ENCODE assay signal across 8 mouse cellular contexts in the genomic region with DNA sequence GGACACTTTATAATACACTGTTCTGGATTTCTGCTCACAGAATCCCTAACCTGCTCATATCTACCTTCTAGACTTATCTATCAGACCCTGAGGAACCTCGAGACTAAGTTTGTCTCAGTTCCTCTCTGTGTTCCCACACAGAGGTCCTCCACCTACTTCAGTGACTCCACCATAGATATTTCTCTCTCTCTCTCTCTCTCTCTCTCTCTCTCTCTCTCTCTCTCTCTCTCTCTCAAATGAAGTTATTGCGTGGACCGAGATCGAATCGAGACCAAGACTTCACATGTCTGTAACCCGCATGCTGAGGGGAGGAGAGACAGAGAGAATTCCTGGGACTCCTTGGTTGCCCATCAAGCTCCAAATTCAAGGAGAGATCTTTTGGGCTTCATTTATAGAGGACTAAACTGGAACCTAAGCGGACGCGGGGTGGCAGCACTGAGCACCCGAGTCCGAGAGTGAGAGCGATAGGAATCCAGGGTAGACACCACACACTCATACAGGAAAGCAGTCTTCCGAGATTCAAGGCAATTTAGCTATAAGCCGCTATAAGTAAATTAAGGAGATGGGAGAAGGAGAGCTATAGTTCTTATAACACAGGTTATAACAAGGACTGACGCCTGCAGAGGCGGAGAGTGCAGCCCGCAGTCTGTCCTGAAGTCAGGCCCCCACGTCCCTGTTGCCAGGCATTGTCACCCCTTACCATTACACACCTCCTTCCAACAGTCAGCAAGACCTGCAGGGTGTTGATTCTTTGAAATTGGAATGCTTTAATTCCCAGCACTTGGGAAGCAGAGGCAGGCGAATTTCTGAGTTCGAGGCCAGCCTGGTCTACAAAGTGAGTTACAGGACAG. TPM values are rescaled to one million over a fixed set of nuclear protein-coding genes. Genes with fewer than 3 reads are reported as not detected.
DNase-seq lines count a peak whose midpoint lies in the region; ATAC-seq lines count a peak whose summit lies in the region.

No protein-coding gene starts in this region.

- peak; percentile 50; the same call in 1 of the 2 replicates for ATAC-seq in hindbrain, embryonic 11.5 days (ENCODE audit: low FRiP score)

- H3K4me2 ChIP-seq in hindbrain, embryonic 11.5 days (replicated peaks; ENCODE audit: low read depth, low read length): peak overlapping the region; percentile 36

- no peaks in the 10 kb centered on the region for H3K9me3 ChIP-seq in hindbrain, embryonic 11.5 days (ENCODE audit: control insufficient read depth, low read length)

- no peak overlapping the region for H3K4me3 ChIP-seq in hindbrain, embryonic 11.5 days (ENCODE audit: low read depth, low read length)

- no peaks in the 10 kb centered on the region for H3K27me3 ChIP-seq in hindbrain, embryonic 11.5 days (ENCODE audit: control insufficient read depth, insufficient read depth, low read length)

- 18% methylated on average over 20 of the region's 20 CpGs for WGBS in hindbrain, embryonic 11.5 days

- no peaks in the 10 kb centered on the region for H3K4me1 ChIP-seq in hindbrain, embryonic 11.5 days (replicated peaks; ENCODE audit: control insufficient read depth, insufficient read depth, low read length)

- DNase-seq in MN1 (ENCODE audit: low spot score): peak; percentile 94
- DNase-seq in cerebellum, adult 9-11 months: peak; percentile 77
- peak; percentile 54 to 94 for DNase-seq in frontal cortex, adult 2 months (ENCODE audit: extremely low spot score in 1 of 2, low spot score in 1 of 2)
- peak; percentile 93 for DNase-seq in hindbrain, embryonic 11.5 days (ENCODE audit: low spot score)
- DNase-seq in layer of hippocampus, postnatal 14 days (ENCODE audit: low spot score in 2 of 2): peak; percentile 80 to 88
- peak; percentile 91 for DNase-seq in lung, postnatal 14 days
- peak; percentile 91 for DNase-seq in retina, embryonic 14.5 days (ENCODE audit: low spot score)
- peak; percentile 93 for DNase-seq in thymus, postnatal 4 days

- no peaks in the 10 kb centered on the region for H3K36me3 ChIP-seq in hindbrain, embryonic 11.5 days (ENCODE audit: control insufficient read depth, insufficient read depth, low read length)

- no peak overlapping the region for H3K27ac ChIP-seq in hindbrain, embryonic 11.5 days (ENCODE audit: low read depth, low read length)

- no peak overlapping the region for H3K9ac ChIP-seq in hindbrain, embryonic 11.5 days (ENCODE audit: low read depth, low read length)

RNA-seq across cellular contexts. Expression of a gene that starts 9.9 kb away (rescaled TPM):
- polyA plus RNA-seq in frontal cortex, adult 2 months (2012; rRNA removed): 453 and 472 TPM in 2 replicates
- 654 and 661 TPM in 2 replicates for polyA plus RNA-seq in hindbrain, embryonic 11.5 days (2014; fragmentation: Nextera tagmentation; extraction: Ambion mirVana)
- 100 to 1,000 TPM; 285 to 287 TPM for total RNA-seq in layer of hippocampus, postnatal 14 days (2021)

RNA-seq across cellular contexts. Expression of a gene that starts 27.0 kb away (rescaled TPM):
- 41.4 and 47.6 TPM in 2 replicates for polyA plus RNA-seq in frontal cortex, adult 2 months (2012; rRNA removed)
- 4.2 and 4.5 TPM in 2 replicates for polyA plus RNA-seq in hindbrain, embryonic 11.5 days (2014; fragmentation: Nextera tagmentation; extraction: Ambion mirVana)
- total RNA-seq in layer of hippocampus, postnatal 14 days (2021): 10 to 100 TPM; 47.1 to 48.6 TPM

RNA-seq across cellular contexts. Expression of a gene that starts 35.7 kb away (rescaled TPM):
- polyA plus RNA-seq in frontal cortex, adult 2 months (2012; rRNA removed): 3.7 and 4.6 TPM in 2 replicates
- polyA plus RNA-seq in hindbrain, embryonic 11.5 days (2014; fragmentation: Nextera tagmentation; extraction: Ambion mirVana): 0.56 and 0.77 TPM in 2 replicates
- 1 to 10 TPM; 2.4 to 3.3 TPM for total RNA-seq in layer of hippocampus, postnatal 14 days (2021)

RNA-seq across cellular contexts. Expression of a gene that starts 36.3 kb away (rescaled TPM):
- polyA plus RNA-seq in frontal cortex, adult 2 months (2012; rRNA removed): 24.1 and 28.7 TPM in 2 replicates
- polyA plus RNA-seq in hindbrain, embryonic 11.5 days (2014; fragmentation: Nextera tagmentation; extraction: Ambion mirVana): 5.8 and 7.4 TPM in 2 replicates
- 1 to 10 TPM; 1.4 to 1.9 TPM for total RNA-seq in layer of hippocampus, postnatal 14 days (2021)
